Mouse (Mus musculus) monocyte, adult 5-6 weeks (primary cell): Measurements from ENCODE around the gene Rab6a. TPM values are rescaled to one million over a fixed set of nuclear protein-coding genes. Genes with fewer than 3 reads are reported as not detected.
"Not testable (repeated sequence)": the region's sequence is repeated elsewhere in the genome, so short reads cannot be mapped to it uniquely, and the experiment has no call there.

Source experiments
- ATAC-seq: fragments of 153-309, 156-312 bp; replicated peaks from 2 replicates; pipeline ENCODE4 v1.8.0; 2017; ENCODE audit warnings: mild to moderate bottlenecking; ENCODE audit not compliant: low TSS enrichment, insufficient number of reproducible peaks, severe bottlenecking, poor library complexity, low FRiP score
- total RNA-seq: library from RNA; stranded (forward); fragments of 200-1000, 200-491, 200-594 nt; gene quantifications from 3 replicates; pipeline ENCODE4 v1.2.3, GENCODE M21; 2017

The Rab6a gene
- 94.9 to 99.8 TPM (median 95.1 TPM) in 3 replicates for total RNA-seq

DNA sequence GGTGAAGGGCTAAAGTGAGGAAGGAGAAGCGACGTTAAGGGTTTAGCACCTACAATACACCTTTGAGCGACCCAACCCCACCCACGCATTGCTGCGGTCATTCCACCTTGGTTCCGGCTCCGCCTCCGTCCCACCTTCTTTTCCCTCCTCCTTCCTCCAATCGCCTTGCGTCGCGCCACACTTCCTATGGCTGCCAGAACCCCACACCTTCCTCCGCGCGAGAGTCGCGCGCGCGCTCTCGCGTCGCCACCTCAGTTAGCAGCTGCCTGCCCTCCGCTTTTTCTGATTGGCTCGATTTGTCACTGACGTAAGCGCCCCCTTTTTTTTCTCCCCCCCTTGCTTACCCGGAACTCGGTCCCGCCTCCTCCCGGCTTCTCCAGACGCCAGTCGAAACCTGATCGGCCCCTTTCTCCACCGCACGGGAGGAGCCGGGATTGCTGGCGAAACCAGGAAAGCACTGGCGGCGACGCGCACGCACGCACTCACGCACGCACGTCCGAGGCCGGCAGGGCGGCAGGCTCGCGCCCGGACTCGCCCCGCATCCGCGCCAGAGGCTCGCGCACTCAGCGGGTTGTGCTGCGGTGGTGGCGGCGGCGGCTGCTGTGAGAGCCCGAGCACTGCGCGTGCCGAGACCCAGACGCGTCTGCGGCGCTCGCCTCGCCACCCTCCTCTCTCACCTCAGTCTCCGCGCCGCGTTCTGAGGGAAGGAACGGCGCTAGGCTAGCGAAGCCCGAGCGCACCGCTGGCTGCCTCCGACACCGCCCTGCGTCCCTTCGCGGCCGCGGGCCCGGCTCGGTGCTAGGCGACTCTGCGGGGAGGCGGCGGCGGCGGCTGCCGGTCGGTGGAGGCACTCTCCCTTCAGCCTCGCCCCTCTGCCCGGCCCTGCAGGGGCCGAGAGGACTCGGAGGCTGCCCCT, at the start of gene Rab6a:
Rab6a (plus strand) TSS at position 197 of the 916 bp plus-strand sequence.
- peak; percentile 98 for ATAC-seq

DNA sequence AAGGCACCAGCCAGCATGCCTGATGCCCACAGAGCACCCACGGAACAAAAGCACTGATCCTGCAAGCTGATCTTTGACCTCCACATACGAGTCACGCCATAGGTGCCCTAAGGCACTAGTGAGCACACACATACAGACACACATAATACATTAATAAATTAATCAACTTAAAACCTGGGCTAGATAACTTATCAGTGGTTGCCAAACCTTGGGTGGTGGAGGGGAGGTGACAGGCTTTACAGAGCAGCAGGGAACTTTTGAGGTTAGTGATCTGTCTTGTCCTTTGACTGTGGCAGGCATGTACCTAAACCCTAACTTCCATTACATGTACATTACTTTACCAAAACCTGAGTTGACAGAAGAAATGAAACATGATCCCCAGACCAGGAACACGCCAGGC, 47.9 kb upstream of the Rab6a start:
- no peak for ATAC-seq

DNA sequence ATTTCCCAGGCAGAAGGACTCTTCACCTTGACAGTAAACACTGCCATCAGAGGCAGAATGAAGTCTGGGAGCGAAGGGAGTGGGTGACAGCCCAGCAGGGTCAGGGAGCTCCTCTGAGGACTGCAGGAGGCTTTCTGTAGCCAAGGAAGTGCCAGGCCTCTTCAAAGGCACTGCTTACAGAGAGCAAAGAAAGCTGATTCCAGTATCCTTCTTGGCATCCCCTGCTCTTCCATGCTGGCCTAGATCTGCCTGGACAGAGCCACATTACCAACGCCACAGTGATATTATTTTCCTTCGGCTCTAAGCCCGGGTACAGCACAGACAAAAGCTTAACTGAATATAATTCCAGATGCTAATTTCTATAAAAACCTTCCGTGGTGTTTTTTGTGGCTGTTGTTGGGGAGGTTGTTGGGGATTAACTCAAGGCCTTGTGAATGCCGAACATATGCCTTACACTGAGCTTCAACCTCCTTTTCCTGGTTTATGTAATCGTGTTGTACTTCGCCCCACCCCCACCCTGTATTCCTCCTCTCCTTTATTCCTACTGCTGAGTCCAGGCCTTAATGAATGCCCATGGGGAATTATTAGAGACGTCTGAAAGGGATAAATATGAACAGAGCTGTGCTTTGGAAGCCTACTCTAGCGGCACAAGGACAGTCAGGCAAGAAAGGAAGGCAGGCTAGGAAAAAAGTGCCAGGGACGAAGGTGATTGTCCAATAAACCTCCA, 45.2 kb upstream of the Rab6a start:
- ATAC-seq, result no peak

DNA sequence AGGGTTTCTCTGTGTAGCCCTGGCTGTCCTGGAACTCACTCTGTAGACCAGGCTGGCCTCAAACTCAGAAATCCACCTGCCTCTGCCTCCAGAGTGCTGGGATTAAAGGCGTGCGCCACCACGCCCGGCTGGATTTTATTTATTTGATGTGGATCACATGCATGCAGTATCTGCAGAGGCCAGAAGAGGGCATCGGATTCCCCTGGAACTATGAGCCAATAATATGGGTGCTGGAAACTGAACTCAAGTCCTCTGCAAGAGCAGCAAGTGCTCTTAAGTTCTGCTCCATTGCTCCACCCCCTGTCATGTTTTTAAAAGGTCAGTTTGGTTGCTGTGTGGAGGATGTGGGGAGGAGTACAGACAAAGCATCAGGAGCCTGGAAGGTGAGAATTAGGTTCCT, 40.0 kb upstream of the Rab6a start:
- not testable (repeated sequence) for ATAC-seq

DNA sequence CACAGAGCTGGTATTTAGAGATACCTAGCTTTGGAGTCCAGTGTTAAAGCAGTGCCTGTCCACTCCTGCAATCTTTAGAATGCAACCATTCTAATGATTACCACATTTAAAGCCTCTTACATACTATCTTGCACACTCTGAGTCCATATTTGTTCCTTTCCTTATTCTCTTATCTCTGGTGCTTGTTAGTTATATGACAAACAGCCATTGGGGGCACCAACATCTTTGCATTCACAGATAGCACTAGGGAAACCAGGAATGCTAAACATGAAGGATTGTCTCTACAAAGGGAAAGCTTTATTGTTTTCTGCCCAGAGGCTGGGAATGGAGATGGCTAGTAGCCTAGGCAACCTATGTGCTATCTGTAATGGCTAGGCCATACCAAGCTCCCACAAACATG, 37.3 kb upstream of the Rab6a start:
- no peak for ATAC-seq

DNA sequence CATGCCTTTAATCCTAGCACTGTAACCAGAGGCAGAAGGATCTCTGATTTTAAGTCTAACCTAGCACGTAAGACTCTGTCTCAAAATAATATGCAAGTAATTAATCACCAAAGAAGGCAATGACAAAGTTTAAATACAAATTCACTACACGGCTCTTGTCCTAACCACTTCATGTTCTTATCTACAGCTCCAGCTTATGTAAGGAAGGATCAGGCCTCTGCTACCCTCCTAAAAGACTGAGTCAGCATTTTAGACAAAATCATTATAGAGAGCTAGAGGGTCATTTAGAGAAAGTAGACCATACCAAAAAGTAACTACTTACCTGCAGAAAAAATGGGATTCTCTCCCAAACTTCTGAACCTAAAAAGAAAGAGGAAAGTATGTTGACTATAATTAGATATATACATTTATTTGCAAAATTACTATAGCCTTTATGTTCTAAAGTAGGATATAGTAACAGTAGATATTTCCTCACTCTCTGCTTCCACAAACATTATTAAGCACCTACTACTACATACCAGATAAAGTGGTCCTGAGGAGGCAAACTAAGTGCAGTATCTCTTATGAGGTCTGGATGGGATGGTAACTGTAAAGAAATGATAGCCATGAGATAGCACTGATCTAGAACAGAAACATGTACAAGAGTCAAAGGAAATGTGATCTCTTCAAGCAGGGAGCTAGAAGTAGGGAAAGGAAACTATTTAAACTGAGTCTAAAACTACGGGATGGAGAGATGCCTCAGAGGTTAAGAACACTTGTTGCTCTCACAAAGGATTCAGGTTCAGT, 36.1 kb upstream of the Rab6a start:
- no peak for ATAC-seq

DNA sequence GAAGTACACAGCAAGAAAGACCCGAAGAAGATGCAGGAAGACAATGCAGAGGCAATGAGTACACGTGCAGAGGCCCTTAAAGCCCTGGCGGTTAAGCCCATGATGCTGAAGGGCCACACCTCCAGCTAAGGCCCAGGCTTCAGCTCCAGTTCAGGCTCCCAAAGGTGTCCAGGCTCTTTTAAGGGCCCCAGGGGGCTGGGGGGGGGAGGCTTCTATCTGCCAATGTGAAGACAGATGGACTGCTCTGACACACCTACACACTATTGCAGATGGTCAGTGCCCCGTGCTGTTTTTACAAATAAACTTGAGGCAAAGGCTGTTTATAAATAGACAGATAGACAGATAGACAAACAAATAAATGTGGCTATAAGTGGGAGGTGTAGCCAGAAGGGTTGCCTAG, 35.1 kb upstream of the Rab6a start:
- no peak for ATAC-seq

DNA sequence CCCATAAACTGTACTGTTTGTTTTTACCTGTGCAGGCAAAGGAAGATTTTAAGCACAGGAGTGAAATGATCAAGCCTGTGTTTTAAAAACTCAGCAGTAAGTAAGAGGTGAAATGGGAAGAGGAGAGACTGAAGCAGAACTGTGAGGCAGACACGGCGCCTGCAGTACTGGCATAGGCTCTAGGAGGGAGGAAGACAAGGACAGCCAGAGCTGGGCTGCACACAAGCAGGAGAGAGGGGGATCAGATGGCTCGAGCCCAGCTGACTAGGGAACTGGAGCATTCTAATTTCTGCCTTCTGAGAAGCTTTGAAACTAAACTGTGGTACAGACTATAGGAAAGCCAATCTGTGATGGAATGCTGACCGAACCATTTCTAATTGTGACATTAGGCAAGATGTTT, 34.5 kb upstream of the Rab6a start:
- no peak for ATAC-seq

DNA sequence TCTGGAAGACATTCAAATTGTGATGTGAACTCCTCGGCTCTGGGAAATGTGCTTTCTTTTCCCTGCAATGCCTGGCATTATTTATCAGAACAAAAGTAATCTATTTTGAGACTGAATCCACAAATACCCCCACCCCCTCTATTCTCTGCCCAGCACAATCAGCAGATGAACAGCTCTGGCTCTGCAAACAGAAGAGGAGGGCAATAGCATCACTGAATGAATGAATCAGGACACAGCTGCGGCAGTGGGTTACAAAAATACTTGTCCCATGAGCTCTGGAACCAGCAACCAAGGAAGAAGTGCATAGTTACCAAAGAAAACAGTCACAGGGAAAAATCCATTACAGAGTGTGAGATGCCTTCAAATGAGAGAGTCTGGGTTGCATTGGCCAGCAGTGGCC, 28.4 kb upstream of the Rab6a start:
- no peak for ATAC-seq

DNA sequence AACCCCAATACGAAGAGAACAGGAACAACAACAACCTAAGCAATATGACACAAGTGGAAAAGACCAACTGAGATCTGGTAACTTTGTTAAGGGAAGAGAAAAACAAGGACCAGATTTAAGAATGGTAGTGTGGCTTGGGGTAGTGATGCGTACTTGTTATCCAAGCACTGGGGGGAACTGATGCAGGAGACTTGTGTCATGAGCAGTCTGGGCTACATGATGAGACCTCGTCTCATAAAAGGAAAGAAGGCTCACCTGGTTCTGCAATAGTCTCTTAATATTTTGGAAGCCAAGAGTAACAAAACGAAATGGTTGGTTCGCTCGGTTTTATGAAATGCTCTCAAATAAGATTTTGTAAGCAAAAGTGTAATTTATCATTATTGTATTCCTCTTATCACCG, 25.0 kb upstream of the Rab6a start:
- ATAC-seq, result no peak

DNA sequence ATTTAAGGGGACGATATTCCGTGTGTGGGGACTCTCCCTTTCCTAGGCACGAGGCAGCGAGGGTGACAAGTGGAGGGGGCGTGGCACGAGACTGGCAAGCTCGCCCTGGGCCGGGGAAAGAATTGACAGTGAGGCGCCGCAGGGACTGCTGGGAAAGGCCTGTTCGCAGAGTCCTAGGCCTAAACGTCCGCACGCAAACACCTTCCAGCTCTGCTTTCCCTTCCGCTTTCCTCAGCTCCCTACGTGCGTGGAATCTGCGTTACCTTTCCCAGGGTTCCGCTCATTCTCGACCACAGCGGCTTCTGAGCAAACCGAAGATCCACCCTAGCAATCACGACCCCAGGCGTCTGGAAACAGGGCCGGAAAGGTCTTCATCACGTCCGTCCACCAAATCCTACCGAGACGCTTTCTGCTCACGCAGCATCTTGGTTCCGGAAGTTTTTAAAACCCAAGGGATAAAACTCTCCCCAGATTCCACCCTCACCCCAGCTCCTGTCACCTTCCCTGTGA, 24.4 kb upstream of the Rab6a start:
- ATAC-seq, result peak; percentile 99

DNA sequence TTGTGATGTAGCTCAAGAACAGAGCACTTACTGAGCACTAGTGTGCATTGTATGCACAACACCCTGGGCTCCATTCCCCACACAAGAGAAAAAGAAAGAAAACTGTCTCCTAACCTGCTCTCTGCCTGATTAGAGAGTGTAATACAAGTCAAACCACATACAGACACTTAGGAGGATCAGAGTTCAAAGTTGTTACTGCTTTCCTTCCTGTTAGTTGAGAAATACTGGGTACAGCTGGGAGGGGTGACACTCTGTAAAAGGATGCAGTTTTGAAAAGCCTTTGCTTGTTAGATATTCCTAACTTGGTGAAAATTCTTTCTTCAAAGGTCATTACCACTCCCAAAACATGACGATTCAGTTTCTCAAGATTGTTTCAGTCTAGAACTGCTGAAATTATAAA, 17.4 kb upstream of the Rab6a start:
- ATAC-seq, result no peak

DNA sequence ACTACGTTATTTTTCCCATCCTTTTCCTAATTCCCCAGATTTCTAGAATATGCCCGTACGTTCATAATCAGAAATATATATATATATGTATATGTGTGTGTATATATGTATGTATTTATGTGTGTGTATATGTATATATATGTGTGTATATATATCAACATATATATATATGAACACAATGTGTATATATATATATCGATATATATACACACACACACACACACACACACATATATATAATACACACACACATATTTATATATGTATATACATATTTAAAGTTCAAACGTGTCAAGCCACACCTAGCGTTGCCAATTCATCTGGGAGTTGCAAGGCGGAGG, 16.7 kb upstream of the Rab6a start:
- ATAC-seq, result no peak

DNA sequence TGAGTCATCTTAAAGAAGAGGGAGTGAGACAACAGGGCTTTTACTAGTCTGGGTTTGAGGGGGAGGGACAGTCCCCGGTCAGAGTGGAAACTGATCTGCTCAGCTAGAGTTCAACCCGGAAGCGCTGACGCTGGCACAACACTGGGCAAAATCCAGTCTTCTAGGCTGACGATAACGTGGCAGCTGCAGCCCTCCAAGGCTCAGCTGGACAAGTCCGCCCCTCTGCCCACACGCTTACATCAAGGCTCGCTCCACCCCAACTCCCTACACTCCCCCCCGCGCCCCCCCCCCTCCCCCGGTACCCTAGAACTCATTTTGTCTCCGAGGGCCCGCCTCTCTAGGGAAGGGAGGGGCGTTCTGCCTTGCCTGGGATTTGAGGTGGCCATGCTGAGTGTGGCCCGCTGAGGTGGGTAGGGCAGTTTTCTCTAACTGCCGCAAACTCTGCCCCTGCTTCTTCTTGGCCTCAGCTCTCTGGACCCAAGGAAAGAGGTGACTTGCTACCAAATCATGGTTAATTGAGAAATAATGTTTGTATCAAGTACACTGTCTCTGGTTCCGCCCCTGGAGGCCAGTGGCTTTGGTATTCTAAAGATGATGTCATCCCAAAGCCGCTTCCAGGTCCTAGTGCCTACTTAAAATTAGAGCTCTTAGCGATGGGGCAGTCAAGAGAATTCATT, 16.2 kb upstream of the Rab6a start:
- peak; percentile 95 for ATAC-seq

DNA sequence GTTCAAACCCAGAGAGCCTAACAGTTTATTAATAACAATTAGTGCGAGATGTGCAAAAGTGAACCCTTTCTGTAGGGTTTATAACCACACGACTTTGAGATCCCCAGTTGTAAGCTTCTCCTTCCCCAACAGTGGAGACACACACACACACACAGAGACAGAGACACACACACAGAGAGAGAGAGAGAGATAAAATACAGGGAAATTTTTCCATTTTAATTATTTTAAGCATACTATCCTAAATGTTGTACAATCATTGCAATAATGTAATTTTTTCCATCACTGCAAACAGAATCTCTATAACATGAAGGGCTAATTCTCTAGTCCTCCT, 15.7 kb upstream of the Rab6a start:
- no peak for ATAC-seq

DNA sequence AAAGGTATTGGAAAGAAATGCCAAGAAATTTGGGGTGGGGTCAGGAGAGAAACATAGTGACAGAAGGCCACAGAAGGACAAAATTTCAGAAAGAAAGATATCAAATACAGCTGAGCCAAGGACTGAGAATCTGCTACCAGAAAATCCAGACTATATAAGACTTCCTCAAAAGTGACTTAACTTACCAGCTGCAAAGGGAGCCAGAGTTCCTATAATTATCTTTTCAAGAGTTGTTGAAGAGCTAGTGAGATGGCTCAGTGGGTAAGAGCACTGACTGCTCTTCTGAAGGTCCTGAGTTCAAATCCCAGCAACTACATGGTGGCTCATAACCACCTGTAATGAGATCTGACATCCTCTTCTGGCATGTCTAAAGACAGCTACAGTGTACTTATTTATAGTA, 13.9 kb upstream of the Rab6a start:
- no peak for ATAC-seq

DNA sequence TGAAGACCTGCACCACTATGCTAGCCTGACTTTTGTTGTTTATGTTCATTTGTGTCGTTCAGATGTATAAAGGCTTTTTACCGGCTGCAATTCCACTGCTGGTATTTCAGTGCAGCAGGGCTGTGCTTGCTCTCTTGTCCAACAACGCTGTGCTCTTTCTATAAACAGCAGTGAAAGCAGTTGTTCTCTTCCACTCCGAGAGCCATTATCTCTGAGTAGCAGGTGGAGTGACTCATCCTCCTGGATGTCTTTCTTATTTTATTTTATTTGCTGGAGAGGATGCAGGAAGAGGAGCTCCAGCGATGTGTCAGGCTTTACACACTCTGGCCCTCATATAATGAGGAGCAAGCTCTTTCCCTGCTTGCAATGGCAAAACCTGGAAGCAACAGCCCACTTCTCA, 7.0 kb upstream of the Rab6a start:
- ATAC-seq, result no peak

DNA sequence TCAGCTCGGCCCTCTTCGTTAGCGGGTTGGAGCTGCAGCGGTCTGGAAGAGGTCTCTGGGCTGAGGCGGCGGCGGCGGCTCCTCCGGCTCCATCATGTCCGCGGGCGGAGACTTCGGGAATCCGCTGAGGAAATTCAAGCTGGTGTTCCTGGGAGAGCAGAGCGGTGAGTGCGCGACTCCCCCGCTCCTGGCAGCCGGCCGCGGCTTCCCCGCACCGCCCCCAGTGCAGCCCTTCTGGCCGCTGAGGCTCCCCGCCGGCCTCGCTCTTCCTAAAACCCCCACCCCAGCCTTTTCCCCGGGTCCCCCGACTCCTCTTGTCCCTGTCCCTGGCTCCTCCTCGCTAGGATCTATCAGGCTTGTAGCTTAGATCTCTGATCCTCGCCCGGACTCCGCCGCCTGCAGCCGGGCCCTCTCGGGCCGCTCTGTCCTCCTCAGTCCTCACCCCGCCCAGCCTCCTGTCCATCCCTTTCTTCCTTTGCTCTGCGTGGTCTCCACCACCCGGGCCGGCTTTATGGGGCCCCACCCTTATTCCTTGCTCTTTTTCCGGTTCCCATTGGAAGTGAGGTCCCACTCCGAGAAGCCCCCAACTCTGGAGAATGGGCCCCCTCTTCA, 1.0 kb downstream of the Rab6a start, which contains the start of gene Mrpl48:
Mrpl48 (minus strand) TSS at position 172 of the 612 bp plus-strand sequence.
- no peak for ATAC-seq
